Mouse (Mus musculus) neutrophil, adult 5-6 weeks (primary cell): Measurements from ENCODE around the gene Scgb2a2. TPM values are rescaled to one million over a fixed set of nuclear protein-coding genes. Genes with fewer than 3 reads are reported as not detected.
"Not testable (repeated sequence)": the region's sequence is repeated elsewhere in the genome, so short reads cannot be mapped to it uniquely, and the experiment has no call there.

Source experiments
- ATAC-seq: fragments of 151-379, 151-347 bp; 2 replicates; pipeline ENCODE4 v1.8.0; 2017; ENCODE audit warnings: mild to moderate bottlenecking, moderate TSS enrichment; ENCODE audit not compliant: insufficient number of reproducible peaks, poor library complexity, low FRiP score, severe bottlenecking; ENCODE audit errors: extremely low read depth
- total RNA-seq: library from RNA; stranded (forward); fragments of 200-1000 nt; gene quantifications from 2 replicates; pipeline ENCODE4 v1.2.3, GENCODE M21; 2017

Gene Scgb2a2
- not detected in 2 replicates for total RNA-seq

DNA sequence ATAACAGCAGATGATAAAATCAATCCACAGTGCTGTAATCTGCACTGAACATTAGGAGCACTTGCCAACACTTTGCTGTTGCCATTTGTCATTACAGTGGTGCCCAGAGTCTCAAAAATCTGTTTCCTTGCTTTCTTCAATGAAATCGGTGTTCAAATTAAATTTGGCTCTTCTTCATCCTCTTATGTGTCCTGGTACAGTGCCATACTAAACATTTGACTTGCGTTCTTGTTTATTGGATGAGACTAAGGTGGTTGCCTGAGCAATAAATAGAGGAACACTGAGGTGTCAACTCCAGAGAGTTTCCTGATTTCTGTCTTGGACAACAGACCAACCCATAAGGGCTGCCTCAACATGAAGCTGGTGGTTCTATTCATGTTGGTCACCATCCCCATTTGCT lies at the start of gene Scgb2a2:
Gene Scgb2a2, plus strand, starts transcription at position 301 of the 400 bp plus-strand sequence.
- ATAC-seq: no peak

GRCm38 (mm10) chr19:9836581-9837340 lies 10.6 kb upstream of the Scgb2a2 start:
- not testable (repeated sequence) for ATAC-seq

GRCm38 (mm10) chr19:9837341-9837715 lies 10.0 kb upstream of the Scgb2a2 start:
- no peak for ATAC-seq

DNA sequence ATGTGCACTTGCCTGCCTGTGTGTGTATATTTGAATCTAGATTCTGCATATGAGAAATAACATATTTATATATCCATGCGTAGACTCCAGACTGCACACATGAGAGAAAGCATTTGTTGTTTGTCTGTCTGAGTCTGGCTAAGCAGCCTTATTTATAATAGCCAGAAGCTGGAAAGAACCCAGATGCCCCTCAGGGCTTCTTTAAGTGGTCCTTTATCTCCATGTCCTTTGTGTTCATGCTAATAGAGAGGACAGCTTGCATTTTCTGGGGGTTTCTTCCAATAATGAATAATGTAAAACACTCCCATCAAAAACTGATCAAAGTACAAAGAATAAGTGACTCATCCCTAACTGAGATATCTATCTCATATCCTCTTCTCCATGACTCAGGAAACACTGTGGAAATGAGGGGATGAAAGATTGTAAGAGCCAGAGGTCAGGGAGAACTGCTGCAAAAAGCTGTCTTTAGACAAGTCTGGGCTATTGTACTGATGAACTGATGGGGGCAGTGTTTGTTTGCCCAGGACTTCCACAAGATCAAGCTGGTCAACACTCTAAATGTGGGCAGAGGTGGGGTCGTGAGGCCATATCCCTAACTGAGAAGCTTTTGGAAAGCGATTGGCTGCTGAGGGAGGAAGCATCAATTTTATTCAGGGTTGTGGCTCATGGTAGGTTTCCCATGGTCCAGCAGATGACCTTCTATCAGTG lies 2.2 kb downstream of the Scgb2a2 start:
- ATAC-seq: not testable (repeated sequence)

GRCm38 (mm10) chr19:9860821-9861220 lies 13.5 kb downstream of the Scgb2a2 start:
- not testable (repeated sequence) for ATAC-seq

DNA sequence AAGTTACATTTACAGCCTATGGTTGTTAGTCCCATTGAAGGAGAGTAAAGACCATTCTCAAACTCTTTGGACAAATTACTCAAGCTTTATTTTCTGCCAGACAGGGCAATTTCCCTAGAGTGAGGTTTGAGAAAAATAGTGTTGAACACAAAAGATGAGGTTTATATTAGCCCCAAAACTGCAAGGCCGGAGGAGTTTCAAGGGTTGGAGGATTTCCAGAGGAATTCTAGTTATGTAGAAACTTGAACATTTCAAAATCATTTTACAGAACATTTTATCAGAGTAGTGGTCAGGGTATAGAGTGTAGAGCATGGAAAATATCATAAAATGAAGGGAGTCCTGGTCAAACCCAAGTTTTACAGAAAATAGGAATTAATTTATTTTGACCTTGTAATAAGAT lies 17.5 kb downstream of the Scgb2a2 start:
- ATAC-seq: no peak

DNA sequence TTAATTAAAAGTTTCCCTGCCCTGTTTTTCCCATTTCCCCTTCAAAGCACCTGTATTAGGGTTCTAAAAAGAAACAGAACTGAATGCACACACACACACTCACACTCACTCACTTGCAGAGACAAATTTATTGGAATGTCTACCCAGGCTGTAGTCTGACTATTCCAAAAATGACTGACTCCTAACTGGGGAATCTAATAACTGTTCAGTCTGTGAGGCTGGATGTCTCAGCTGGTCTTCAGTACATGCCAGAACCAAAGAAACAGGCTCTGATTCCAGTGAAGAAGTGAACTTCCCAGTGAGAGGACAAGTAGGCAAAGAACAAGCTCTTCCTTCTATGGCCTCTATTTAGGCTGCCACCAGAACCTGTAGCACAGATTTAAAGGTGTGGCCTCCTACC lies 18.1 kb downstream of the Scgb2a2 start:
- no peak for ATAC-seq

DNA sequence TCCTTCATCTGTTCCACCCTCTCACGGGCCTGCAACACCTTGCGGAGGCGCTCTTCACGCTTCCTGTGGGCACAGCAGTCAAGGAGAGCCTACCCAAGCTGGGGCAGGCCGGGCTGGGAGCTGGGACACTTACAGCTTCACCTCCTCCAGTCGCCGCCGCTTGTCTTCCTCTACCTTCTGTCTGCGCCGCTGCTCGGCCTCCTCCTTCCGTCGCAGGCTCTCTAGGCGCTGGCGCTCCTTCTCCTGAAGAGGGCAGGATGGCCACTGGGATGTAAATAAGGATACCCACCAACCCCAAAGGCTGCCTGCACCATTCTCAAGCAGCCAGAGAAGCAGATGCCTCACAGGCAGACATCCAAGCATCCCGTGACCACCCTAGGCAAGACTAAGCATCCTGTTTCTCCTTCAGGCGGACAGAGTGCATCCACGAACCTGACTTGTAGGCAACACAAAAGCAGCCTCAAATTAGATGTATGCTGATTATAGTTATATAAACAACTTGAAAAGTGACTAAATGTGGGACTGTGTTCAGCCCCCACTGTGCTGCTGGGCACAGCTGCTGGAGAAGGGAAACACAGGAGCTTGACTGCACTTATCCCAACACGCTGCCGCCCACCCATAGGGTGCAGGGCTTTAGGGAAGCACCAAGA lies 30.9 kb downstream of the Scgb2a2 start:
- no peak for ATAC-seq

DNA sequence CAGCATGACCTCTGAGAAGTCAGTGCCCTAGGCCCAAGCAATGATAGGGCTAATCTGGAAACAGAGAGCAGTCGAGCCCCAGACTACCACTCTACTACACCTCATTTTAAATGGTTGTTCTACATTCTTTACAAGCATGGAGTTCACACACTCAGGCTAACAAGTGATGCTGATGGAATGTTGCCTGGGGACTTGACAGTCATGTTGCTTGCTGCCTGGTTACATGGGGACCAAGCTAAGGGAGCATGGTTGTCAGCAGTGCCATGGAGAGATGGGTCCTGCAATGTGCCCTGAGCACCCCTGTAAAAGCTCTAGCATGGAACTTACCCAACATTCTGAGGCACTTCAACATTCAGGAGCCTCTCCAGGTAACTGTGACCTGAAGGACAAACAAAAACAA lies 39.0 kb downstream of the Scgb2a2 start:
- ATAC-seq: no peak

DNA sequence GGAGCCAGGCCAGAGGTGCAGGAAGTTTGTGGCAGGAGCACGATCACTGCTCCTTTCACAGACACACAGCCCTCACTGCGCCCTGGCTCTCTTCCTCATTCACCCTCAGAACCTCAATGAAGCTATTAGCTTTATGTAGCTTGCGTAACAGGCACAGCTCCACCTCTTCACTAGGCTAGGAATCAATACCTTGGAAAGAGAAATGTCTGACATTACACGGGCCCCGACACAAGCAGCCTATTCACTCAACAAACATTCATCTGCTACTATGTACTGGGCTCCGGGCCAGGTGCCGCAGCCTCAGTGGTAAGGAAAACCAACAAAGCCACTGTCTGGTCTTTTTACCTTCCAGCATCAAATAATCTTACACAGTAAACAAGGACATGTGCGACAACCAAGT lies 39.4 kb downstream of the Scgb2a2 start:
- no peak for ATAC-seq

GRCm38 (mm10) chr19:9896067-9896466 lies 48.7 kb downstream of the Scgb2a2 start:
- no peak for ATAC-seq

- ATAC-seq: no peak
Observed at GRCm38 (mm10) chr19:9898339-9899066, 51.1 kb downstream of the Scgb2a2 start.

- peak; percentile 100 for ATAC-seq
Observed at GRCm38 (mm10) chr19:9899072-9899779, 51.9 kb downstream of the Scgb2a2 start, which contains the start of gene Incenp. Gene Incenp (minus strand): TSS chr19:9899551.

DNA sequence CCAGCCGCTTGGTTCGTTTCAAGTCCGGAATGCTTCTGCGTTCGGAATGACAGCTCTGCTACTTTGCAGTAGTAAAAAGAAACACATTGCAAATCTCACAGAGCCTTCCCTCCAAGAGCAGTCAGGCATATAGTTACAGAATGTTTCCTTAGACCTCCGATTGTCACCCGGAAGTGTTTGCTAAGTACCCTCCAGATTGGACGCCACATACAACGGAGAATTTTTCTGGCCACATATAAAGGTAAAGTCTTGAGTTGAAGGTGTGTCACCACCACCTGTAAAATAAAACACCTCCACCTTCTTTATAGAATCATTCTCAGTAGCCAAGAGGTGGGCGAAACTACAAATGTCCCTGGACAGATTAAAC lies 52.4 kb downstream of the Scgb2a2 start:
- no peak for ATAC-seq

GRCm38 (mm10) chr19:9900696-9901095 lies 53.3 kb downstream of the Scgb2a2 start:
- not testable (repeated sequence) for ATAC-seq
